Mouse (Mus musculus) limb, embryonic 11.5 days (tissue): ENCODE measurements around the gene Rufy4. TPM values are rescaled to one million over a fixed set of nuclear protein-coding genes. Genes with fewer than 3 reads are reported as not detected.

Source experiments
- ATAC-seq: fragments of 200-750 bp; cut with Nextera tagmentation; 2 replicates; pipeline ENCODE4 v1.8.0; 2017; ENCODE audit warnings: low read depth; ENCODE audit not compliant: insufficient number of reproducible peaks, low FRiP score, low TSS enrichment
- DNase-seq: peaks from one replicate; pipeline ENCODE4 v3.0.0-alpha.2; 2015; ENCODE audit warnings: low spot score
- H3K27ac ChIP-seq: fragments of 300-500 bp; sonication (generic); replicated peaks from 2 replicates; pipeline ENCODE4 v1.5.1; 2014; ENCODE audit warnings: low read depth, mild to moderate bottlenecking, low read length
- H3K27me3 ChIP-seq: fragments of 300-500 bp; sonication (generic); 2 replicates; pipeline ENCODE4 v1.6.1; 2014; ENCODE audit warnings: mild to moderate bottlenecking, low read length, mixed read lengths; ENCODE audit not compliant: control insufficient read depth, insufficient read depth
- H3K36me3 ChIP-seq: fragments of 300-500 bp; sonication (generic); 2 replicates; pipeline ENCODE4 v1.6.1; 2014; ENCODE audit warnings: mild to moderate bottlenecking, low read length, moderate library complexity, mixed read lengths; ENCODE audit not compliant: control insufficient read depth, insufficient read depth
- H3K4me1 ChIP-seq: fragments of 300-500 bp; sonication (generic); 2 replicates; pipeline ENCODE4 v1.6.1; 2014; ENCODE audit warnings: low read length, mixed read lengths; ENCODE audit not compliant: control insufficient read depth, insufficient read depth
- H3K4me2 ChIP-seq: fragments of 300-500 bp; sonication (generic); 2 replicates; pipeline ENCODE4 v1.6.1; 2014; ENCODE audit warnings: low read depth, mild to moderate bottlenecking, moderate library complexity; ENCODE audit not compliant: severe bottlenecking
- H3K4me3 ChIP-seq: fragments of 300-500 bp; sonication (generic); 2 replicates; pipeline ENCODE4 v1.5.1; 2014; ENCODE audit warnings: low read depth, low read length
- H3K9ac ChIP-seq: fragments of 300-500 bp; sonication (generic); 2 replicates; pipeline ENCODE4 v1.6.1; 2014; ENCODE audit warnings: mild to moderate bottlenecking, low read length
- H3K9me3 ChIP-seq: fragments of 300-500 bp; sonication (generic); 2 replicates; pipeline ENCODE4 v1.6.1; 2016; ENCODE audit warnings: low read length; ENCODE audit not compliant: control insufficient read depth
- WGBS: fragments of 180-500 bp; shearing (Covaris S2); extraction: QIAGEN DNeasy Blood & Tissue Kit; methylation state at CpG from one replicate; pipeline ENCODE4 v1.1.7; 2014; 5-methylcytosine and 5-hydroxymethylcytosine counted together
- polyA plus RNA-seq: library from polyadenylated mRNA; unstranded; fragments of >200 nt; fragmentation: Nextera tagmentation; extraction: Ambion mirVana; gene quantifications from 2 replicates; pipeline ENCODE4 v1.2.1, GENCODE M21; 2014

Rufy4 gene
- polyA plus RNA-seq, 1 experiment from 2014 or later: 0.07 TPM

DNA sequence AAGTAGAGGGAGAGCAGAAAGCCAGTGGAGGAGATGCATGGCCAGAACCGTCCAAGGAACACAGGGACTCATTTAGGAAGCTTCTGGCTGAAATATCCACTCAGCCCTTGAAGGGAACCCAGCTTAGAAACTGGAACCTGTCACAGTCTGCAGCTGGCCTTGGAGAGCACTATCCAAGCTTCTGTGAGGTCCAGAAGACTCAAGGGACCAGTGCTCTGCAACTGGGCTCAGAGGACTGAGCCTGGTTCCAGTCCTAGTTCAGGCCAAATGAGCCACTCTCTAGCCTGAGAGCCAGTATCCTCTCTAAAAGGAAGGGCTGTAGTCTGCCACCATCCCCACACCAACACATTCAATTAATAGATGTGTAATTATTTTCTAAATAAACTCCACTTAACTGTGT lies 36.8 kb upstream of the Rufy4 start:
- H3K9ac ChIP-seq: no peak overlapping the region
- H3K9me3 ChIP-seq: no peaks in the 10 kb centered on the region
- no peak overlapping the region for H3K27ac ChIP-seq
- H3K4me1 ChIP-seq: peaks cover 51% of the 10 kb centered on the region
- DNase-seq (no peak), ATAC-seq (no peak)
- WGBS: 75% methylated on average over 1 of the region's 1 CpGs
- no peak overlapping the region for H3K4me3 ChIP-seq
- peak overlapping the region; percentile 70; the same call in 1 of the 2 replicates for H3K4me2 ChIP-seq
- no peaks in the 10 kb centered on the region for H3K36me3 ChIP-seq
- no peaks in the 10 kb centered on the region for H3K27me3 ChIP-seq

DNA sequence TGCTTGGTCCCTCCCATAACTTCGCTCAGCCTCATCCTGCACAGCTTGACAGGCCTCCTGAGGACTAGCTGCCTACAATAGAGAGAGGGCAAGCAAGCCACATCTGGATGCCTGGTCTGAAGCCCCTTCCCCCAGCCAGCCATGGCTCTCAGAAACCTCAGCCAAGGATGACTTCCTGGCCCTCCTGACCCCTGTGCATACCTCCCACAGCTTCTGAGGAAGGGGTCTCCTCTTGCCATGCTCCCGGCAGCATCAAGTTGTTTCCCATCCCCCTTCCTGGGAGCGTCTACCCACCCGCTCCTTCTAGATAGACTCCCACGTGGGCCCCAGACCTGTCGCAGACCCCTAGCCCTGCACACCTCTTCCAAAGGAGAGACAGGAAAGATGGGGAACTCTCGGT lies 35.0 kb upstream of the Rufy4 start:
- 19% methylated on average over 7 of the region's 7 CpGs for WGBS
- Histone ChIP-seq H3K27ac (peak overlapping the region; percentile 100; the same call in 1 of the 2 replicates), H3K9ac (peak overlapping the region; percentile 51), H3K9me3 (no peaks in the 10 kb centered on the region), H3K4me2 (peak overlapping the region; percentile 70), H3K27me3 (no peaks in the 10 kb centered on the region), H3K36me3 (no peaks in the 10 kb centered on the region), H3K4me1 (peaks cover 52% of the 10 kb centered on the region), H3K4me3 (peak overlapping the region; percentile 42)
- DNase-seq (peak; percentile 39), ATAC-seq (no peak)

DNA sequence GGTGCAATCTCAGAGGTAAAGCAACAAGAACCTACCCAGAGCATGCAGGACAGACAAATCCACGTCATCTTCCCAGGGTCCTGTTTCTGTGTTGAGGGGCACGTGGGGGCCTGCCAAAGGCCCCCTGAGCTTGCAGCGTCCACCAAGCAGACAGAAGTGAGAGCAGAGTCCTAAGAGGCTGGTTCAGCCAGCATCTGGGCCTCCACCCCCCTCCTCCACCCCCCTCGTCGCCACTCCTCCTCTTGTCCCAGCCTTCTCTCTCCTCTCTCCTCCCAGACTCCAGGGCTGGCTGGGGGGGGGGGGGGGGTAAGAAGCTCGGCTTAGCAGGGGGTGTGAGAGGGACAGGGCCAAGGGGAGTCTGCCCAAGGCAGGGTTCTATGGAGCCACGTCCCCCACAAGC lies 34.2 kb upstream of the Rufy4 start:
- Histone ChIP-seq H3K9me3 (no peaks in the 10 kb centered on the region), H3K4me3 (peak overlapping the region; percentile 42), H3K36me3 (no peaks in the 10 kb centered on the region), H3K9ac (peak overlapping the region; percentile 63), H3K4me2 (peak overlapping the region; percentile 70), H3K27me3 (no peaks in the 10 kb centered on the region), H3K4me1 (peaks cover 56% of the 10 kb centered on the region), H3K27ac (peak overlapping the region; percentile 100)
- DNase-seq (peak; percentile 62), ATAC-seq (peak; percentile 45; the same call in 1 of the 2 replicates)
- 4% methylated on average over 6 of the region's 7 CpGs for WGBS

DNA sequence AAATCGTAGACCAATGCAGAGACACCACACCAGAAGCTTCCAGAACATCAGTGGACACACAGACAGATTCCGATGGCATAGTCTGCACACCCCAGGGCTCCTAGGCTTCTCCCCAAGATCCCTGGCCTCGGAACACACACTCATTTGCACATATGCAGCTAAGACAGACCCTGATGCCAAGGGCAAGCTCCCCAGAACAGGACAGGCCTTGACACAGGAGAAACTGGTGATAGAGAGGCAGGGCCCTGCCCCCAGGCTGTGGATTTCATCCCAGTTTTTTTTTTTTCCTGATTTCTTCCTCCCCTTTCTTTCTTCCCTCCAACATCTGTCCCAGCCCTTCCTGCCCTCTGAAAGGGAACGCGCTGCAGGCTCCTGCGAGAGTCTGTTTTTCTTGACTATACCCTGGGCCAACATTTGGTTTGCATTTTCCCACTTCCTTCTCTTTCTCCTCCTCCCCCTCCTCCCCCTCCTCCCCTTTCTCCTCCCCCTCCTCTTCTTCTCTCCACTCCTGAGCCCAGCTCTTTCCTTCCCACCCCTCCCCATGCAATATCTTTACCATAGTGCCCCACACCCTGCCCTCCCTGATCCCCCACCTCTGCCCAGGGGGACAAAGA lies 33.6 kb upstream of the Rufy4 start:
- Histone ChIP-seq H3K36me3 (no peaks in the 10 kb centered on the region), H3K4me1 (peaks cover 57% of the 10 kb centered on the region), H3K27ac (peak overlapping the region; percentile 100), H3K27me3 (no peaks in the 10 kb centered on the region), H3K9me3 (no peaks in the 10 kb centered on the region), H3K9ac (peak overlapping the region; percentile 63), H3K4me3 (peak overlapping the region; percentile 42; the same call in 1 of the 2 replicates), H3K4me2 (peak overlapping the region; percentile 70)
- ATAC-seq (peak; percentile 60), DNase-seq (peak; percentile 81)
- WGBS: 9% methylated on average over 6 of the region's 6 CpGs

DNA sequence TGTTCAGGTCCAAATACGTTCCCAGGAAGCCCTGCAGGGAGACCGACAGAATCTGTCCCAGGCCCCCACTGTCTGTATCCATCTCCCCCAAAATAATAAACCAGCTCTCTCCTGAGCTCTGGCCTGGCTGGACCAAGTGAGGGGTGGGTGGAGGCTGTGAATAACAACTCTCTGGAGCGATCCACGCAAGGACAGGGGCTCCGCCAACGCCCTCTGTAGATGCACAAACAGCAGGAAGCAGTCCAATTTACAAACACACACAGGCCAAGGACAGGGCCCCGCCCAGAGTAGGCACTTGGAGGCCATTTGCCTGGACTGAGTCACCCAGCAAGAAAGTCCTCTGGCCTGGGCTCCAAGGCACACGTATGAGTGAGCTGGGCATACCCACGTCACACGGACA lies 33.1 kb upstream of the Rufy4 start:
- Histone ChIP-seq H3K4me3 (no peak overlapping the region), H3K4me1 (peaks cover 58% of the 10 kb centered on the region), H3K27me3 (no peaks in the 10 kb centered on the region), H3K27ac (peak overlapping the region; percentile 100), H3K36me3 (no peaks in the 10 kb centered on the region), H3K4me2 (no peak overlapping the region), H3K9ac (no peak overlapping the region), H3K9me3 (no peaks in the 10 kb centered on the region)
- 23% methylated on average over 10 of the region's 10 CpGs for WGBS
- DNase-seq: peak; percentile 63
- ATAC-seq: peak; percentile 22

DNA sequence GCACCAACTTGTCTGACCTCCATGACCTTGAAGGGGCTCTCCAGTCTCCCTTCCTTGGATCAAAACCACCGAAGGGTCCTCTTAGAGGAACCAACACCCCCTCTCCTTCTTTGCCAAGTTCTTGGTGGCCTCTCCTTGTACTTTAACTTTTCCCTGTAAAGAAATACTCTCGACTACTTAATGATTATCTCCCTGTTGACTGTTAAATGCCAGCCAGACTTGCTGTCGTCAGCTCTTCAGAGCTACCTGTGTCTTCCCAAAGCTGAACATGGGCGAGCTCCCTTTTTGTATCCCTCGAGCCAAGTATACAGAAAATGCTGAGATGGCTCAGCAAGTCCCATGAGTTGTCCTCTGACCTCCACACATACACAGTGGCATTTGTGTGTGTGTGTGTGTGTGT lies 31.9 kb upstream of the Rufy4 start:
- H3K4me2 ChIP-seq: no peak overlapping the region
- H3K27ac ChIP-seq: no peak overlapping the region; the same call in 1 of the 2 replicates
- no peak overlapping the region for H3K4me3 ChIP-seq
- no peak for ATAC-seq
- H3K9ac ChIP-seq: no peak overlapping the region
- no peak for DNase-seq
- H3K9me3 ChIP-seq: no peaks in the 10 kb centered on the region
- WGBS: 86% methylated on average over 5 of the region's 5 CpGs
- H3K36me3 ChIP-seq: no peaks in the 10 kb centered on the region
- peaks cover 65% of the 10 kb centered on the region for H3K4me1 ChIP-seq
- no peaks in the 10 kb centered on the region for H3K27me3 ChIP-seq

DNA sequence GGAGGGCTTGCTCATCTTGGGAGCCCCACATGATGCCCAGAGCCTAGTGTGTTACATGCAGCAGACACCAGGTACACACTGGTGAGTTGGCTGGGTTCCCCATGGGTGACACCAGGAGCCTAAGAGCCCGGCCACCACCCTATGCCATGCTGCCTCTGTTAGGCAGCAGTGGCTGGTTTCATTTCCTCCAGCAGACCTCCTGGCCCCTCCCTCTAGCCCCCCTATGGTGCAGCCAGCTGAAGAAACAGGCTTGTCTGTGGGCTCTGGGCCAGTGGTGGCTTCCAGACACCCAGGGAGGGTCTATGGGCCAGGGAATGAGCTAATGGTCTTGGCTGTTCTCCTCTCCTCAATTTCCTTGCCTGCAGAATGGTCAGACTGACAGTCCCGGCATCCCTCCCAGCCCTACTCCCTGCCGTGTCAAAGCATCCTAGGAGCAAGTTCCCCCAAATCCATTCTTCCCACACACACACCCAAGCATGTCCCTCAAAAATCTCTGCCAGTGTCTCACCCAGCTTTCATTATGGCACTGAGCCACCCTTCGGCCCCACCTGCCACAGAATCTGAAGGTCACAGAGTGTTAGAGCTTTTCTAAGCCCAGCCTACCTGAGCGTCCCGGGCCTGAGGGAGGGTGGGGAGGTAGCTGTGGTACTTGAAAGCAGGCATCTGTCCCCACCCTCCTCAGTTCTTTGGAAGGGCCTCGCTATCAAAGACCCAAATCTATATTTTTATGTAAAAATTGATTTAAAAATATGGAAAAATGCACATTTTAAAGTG lies 30.7 kb upstream of the Rufy4 start:
- H3K9me3 ChIP-seq: no peaks in the 10 kb centered on the region
- H3K4me2 ChIP-seq: peak overlapping the region; percentile 10; the same call in 1 of the 2 replicates
- no peaks in the 10 kb centered on the region for H3K27me3 ChIP-seq
- H3K9ac ChIP-seq: no peak overlapping the region; the same call in 1 of the 2 replicates
- WGBS: 41% methylated on average over 7 of the region's 7 CpGs
- no peak overlapping the region for H3K4me3 ChIP-seq
- no peaks in the 10 kb centered on the region for H3K36me3 ChIP-seq
- H3K27ac ChIP-seq: no peak overlapping the region
- H3K4me1 ChIP-seq: peaks cover 63% of the 10 kb centered on the region
- DNase-seq: peak; percentile 58
- no peak for ATAC-seq

DNA sequence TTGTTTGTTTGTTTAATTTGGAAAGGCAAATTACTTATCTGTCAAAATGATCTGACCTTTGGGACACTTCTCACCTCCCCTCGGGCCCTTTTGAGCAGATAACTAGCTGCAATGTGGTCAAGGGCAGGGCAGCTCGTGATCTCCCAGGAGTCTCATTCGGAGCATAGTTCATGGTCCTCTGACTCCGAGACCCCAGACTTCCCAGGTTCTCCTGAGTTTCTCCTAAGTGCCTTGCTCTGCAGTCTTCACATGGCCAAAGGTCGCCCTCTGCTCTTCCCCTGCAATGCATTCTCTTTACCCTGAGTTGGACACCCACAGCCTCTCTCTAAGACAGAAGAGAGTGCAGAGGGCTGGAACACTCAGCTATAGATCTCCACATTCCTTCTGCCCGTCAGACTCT lies 30.0 kb upstream of the Rufy4 start:
- Histone ChIP-seq H3K4me2 (no peak overlapping the region), H3K9me3 (no peaks in the 10 kb centered on the region), H3K27ac (no peak overlapping the region), H3K27me3 (no peaks in the 10 kb centered on the region), H3K9ac (no peak overlapping the region), H3K36me3 (no peaks in the 10 kb centered on the region), H3K4me1 (peaks cover 63% of the 10 kb centered on the region), H3K4me3 (no peak overlapping the region)
- 53% methylated on average over 6 of the region's 6 CpGs for WGBS
- ATAC-seq (no peak), DNase-seq (no peak)
